Mouse (Mus musculus) forebrain, embryonic 13.5 days (tissue): ENCODE data around the gene Abca14. TPM values are rescaled to one million over a fixed set of nuclear protein-coding genes. Genes with fewer than 3 reads are reported as not detected.

Experiments
- ATAC-seq: fragments of 200-750 bp; cut with Nextera tagmentation; 2 replicates; pipeline ENCODE4 v1.8.0; 2017
- H3K27ac ChIP-seq: fragments of 300-500 bp; sonication (generic); 2 replicates; pipeline ENCODE4 v1.5.1; 2015; ENCODE audit warnings: inconsistent platforms, mild to moderate bottlenecking, moderate library complexity
- H3K27me3 ChIP-seq: fragments of 300-500 bp; sonication (generic); 2 replicates; pipeline ENCODE4 v1.6.1; 2015; ENCODE audit warnings: mild to moderate bottlenecking, inconsistent platforms
- H3K36me3 ChIP-seq: fragments of 300-500 bp; sonication (generic); 2 replicates; pipeline ENCODE4 v1.6.1; 2015; ENCODE audit warnings: mild to moderate bottlenecking, inconsistent platforms; ENCODE audit not compliant: poor library complexity, severe bottlenecking
- H3K4me1 ChIP-seq: fragments of 300-500 bp; sonication (generic); 2 replicates; pipeline ENCODE4 v1.6.1; 2015; ENCODE audit warnings: inconsistent platforms
- H3K4me2 ChIP-seq: fragments of 300-500 bp; sonication (generic); 2 replicates; pipeline ENCODE4 v1.6.1; 2015; ENCODE audit warnings: inconsistent platforms, mild to moderate bottlenecking, moderate library complexity
- H3K4me3 ChIP-seq: fragments of 300-500 bp; sonication (generic); 2 replicates; pipeline ENCODE4 v1.5.1; 2015; ENCODE audit warnings: mild to moderate bottlenecking, inconsistent platforms
- H3K9ac ChIP-seq: fragments of 300-500 bp; sonication (generic); 2 replicates; pipeline ENCODE4 v1.6.1; 2015; ENCODE audit warnings: mild to moderate bottlenecking, inconsistent platforms
- H3K9me3 ChIP-seq: fragments of 300-500 bp; sonication (generic); replicated peaks from 2 replicates; pipeline ENCODE4 v1.6.1; 2016; ENCODE audit warnings: inconsistent platforms
- WGBS: fragments of 180-500 bp; shearing (Covaris S2); methylation state at CpG from one replicate; pipeline ENCODE4 v1.1.7; 2015; 5-methylcytosine and 5-hydroxymethylcytosine counted together
- polyA plus RNA-seq: library from polyadenylated mRNA; unstranded; fragments of >200 nt; fragmentation: Nextera tagmentation; extraction: Ambion mirVana; gene quantifications from 2 replicates; pipeline ENCODE4 v1.2.1, GENCODE M21; 2015

The Abca14 gene
- not detected in 2 replicates for polyA plus RNA-seq

DNA sequence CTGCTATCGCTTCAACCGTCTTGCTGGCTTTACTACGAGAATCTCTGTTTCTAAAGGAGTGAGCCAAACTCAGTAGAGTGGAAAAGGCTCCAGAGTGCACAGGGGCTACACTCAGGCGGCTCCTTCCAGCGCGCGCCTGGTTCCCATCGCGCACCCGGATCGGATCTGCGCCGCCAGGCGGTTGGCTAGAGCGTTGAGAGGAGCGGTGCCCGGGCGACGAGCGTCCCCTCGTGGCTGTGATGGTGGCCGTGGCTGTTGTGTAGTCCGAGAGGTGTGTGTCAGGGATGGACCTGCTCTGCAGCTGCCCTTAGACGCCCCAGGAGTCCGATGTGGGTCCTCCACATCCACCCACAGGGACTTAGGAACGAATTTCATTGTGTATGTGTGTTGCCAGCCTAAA, at the start of gene Abca14:
Abca14 (plus strand) TSS at position 173 of the 400 bp plus-strand sequence.
- Histone ChIP-seq H3K9me3 (no peaks in the 10 kb centered on the region), H3K27me3 (peaks cover 54% of the 10 kb centered on the region), H3K4me3 (no peak within 1 kb of the TSS), H3K36me3 (no peaks in the 10 kb centered on the region), H3K4me1 (peaks cover 7% of the 10 kb centered on the region), H3K27ac (no peak within 1 kb of the TSS), H3K4me2 (0 out of 2 replicates have a peak within 1 kb of the TSS, but pooled peaks have one; percentile 1), H3K9ac (no peak within 1 kb of the TSS)
- WGBS, result 3% methylated on average over 26 of the region's 26 CpGs
- peak; percentile 84 for ATAC-seq

DNA sequence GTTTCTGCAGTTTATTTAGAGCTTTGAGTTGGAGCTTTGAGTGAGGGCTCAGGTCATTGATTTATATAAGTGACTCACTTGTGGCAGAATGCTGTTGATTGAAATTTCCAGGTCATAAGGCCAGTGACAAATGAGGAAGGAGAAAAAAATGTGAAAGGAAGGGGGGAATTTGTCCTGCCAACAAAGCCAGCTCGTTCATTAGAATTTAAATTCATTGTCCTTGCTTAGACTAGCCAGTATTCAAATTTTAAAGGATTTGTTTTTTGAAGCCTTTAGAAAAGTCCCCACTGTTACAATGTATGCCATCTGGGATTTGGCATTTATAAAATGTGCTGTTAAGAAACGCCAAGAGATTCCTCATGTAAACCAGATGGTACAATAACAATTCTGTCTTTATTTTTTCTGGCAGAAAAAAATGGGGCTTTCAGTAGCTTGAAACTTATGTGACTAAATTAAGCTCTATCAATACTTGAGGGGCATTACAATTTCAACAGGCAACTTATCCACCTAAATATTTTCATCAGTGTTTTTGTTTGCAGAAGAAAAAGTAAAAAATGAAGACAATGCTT, 46.8 kb upstream of the Abca14 start:
- H3K9me3 ChIP-seq, result no peaks in the 10 kb centered on the region
- no peak overlapping the region for H3K4me2 ChIP-seq
- peaks cover 79% of the 10 kb centered on the region for H3K27me3 ChIP-seq
- no peaks in the 10 kb centered on the region for H3K36me3 ChIP-seq
- 8% methylated on average over 2 of the region's 2 CpGs for WGBS
- ATAC-seq, result peak; percentile 73; the same call in 1 of the 2 replicates
- peaks cover 21% of the 10 kb centered on the region for H3K4me1 ChIP-seq
- no peak overlapping the region for H3K4me3 ChIP-seq
- peak overlapping the region; percentile 2; the same call in 1 of the 2 replicates for H3K27ac ChIP-seq
- no peak overlapping the region for H3K9ac ChIP-seq

GRCm38 (mm10) chr7:120157575-120158061, 46.1 kb upstream of the Abca14 start:
- peak; percentile 80 for ATAC-seq
- WGBS, result 5% methylated on average over 5 of the region's 5 CpGs
- H3K27ac ChIP-seq, result peak overlapping the region; percentile 45; the same call in 1 of the 2 replicates

GRCm38 (mm10) chr7:120158121-120158613, 45.6 kb upstream of the Abca14 start:
- H3K4me2 ChIP-seq, result no peak overlapping the region
- 3% methylated on average over 4 of the region's 4 CpGs for WGBS
- H3K4me3 ChIP-seq, result no peak overlapping the region
- H3K9me3 ChIP-seq, result no peaks in the 10 kb centered on the region
- H3K27ac ChIP-seq, result no peak overlapping the region
- H3K36me3 ChIP-seq, result no peaks in the 10 kb centered on the region
- peak; percentile 44; the same call in 1 of the 2 replicates for ATAC-seq
- no peak overlapping the region for H3K9ac ChIP-seq
- H3K4me1 ChIP-seq, result peaks cover 21% of the 10 kb centered on the region
- H3K27me3 ChIP-seq, result peaks cover 76% of the 10 kb centered on the region

More at GRCm38 (mm10) chr7:120157575-120158061, 46.1 kb upstream of the Abca14 start:
- H3K4me3 ChIP-seq, result no peak overlapping the region
- H3K4me1 ChIP-seq, result peaks cover 21% of the 10 kb centered on the region
- peaks cover 79% of the 10 kb centered on the region for H3K27me3 ChIP-seq
- H3K9ac ChIP-seq, result no peak overlapping the region
- H3K4me2 ChIP-seq, result no peak overlapping the region
- no peaks in the 10 kb centered on the region for H3K36me3 ChIP-seq
- no peaks in the 10 kb centered on the region for H3K9me3 ChIP-seq

DNA sequence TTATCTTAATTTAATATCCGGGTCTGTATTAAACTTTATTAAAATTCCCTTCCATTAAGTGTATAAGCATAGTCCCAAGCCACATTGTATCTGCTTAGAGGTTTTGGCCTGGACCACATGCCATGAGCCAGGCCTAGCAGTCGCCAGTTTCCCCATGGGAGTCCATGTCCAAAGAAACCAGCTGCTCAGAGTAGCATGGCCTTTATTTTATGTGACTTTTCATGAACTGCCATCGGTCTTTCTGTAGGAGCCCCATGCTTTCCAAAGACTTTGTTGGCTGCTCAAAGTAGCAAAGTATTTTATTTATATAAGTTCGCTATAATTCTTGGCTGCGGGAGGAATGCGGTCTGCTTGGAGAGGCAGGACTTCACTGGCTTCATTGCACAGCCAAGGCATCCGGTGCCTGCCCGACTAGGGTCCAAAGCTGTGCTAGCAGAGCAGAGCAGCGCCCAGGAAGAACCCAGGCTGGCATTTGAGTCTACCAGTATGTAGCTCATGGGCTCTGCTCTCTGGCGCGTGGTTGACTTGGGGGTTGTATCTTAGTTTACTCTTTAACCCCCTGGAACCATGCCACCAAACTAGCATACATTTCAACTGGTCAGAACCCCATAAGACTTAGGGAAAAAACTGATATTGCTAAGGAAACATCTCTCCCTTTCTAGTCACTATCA, 40.0 kb upstream of the Abca14 start:
- no peaks in the 10 kb centered on the region for H3K4me1 ChIP-seq
- ATAC-seq, result no peak
- no peak overlapping the region for H3K4me2 ChIP-seq
- peaks cover 56% of the 10 kb centered on the region for H3K27me3 ChIP-seq
- H3K36me3 ChIP-seq, result no peaks in the 10 kb centered on the region
- H3K9ac ChIP-seq, result no peak overlapping the region
- WGBS, result 91% methylated on average over 11 of the region's 11 CpGs
- H3K9me3 ChIP-seq, result no peaks in the 10 kb centered on the region
- no peak overlapping the region for H3K27ac ChIP-seq
- no peak overlapping the region for H3K4me3 ChIP-seq

- no peaks in the 10 kb centered on the region for H3K36me3 ChIP-seq
- WGBS, result 100% methylated on average over 1 of the region's 1 CpGs
- no peak overlapping the region for H3K4me2 ChIP-seq
- no peak overlapping the region for H3K4me3 ChIP-seq
- no peak overlapping the region for H3K9ac ChIP-seq
- no peaks in the 10 kb centered on the region for H3K4me1 ChIP-seq
- no peak for ATAC-seq
- no peak overlapping the region for H3K27ac ChIP-seq
- no peaks in the 10 kb centered on the region for H3K9me3 ChIP-seq
- no peaks in the 10 kb centered on the region for H3K27me3 ChIP-seq
Observed at GRCm38 (mm10) chr7:120172188-120172700, 31.5 kb upstream of the Abca14 start.

DNA sequence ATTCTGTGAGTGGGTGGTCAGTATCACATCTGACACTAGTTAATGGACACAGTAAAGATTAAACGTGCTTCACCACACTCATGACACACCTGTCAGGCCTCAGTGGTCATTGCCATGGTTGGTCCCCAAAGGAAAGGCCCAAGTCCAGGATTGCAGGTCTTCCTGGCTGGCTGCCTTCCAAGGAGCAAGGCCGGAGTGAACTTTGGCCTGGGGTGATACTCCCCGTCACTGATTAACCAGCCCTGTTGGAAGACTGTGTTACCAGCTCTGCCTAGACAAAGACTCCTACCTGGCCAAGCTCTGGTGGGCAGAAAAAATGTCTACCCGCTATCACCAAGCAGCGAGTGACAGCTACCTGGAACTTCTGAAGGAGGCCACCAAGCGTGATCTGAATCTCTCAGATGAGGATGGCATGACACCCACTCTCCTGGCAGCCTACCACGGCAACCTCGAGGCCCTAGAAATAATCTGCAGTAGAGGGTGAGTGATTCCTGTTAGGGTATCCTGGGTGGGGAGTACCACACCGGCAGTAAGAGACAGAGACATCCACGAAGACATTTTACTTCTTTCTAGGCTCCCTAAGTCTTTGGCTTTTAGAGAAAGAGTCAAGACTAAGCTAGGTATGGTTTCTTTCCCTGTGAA, 30.0 kb upstream of the Abca14 start, which contains the start of gene Anks4b:
Anks4b (plus strand) TSS at position 256 of the 642 bp plus-strand sequence.
- H3K9me3 ChIP-seq, result no peaks in the 10 kb centered on the region
- H3K4me1 ChIP-seq, result peaks cover under 1% of the 10 kb centered on the region; the same call in 1 of the 2 replicates
- H3K27ac ChIP-seq, result no peak within 1 kb of the TSS
- H3K4me2 ChIP-seq, result no peak within 1 kb of the TSS
- no peaks in the 10 kb centered on the region for H3K36me3 ChIP-seq
- H3K27me3 ChIP-seq, result no peaks in the 10 kb centered on the region
- WGBS, result 88% methylated on average over 10 of the region's 10 CpGs
- no peak within 1 kb of the TSS for H3K4me3 ChIP-seq
- H3K9ac ChIP-seq, result no peak within 1 kb of the TSS
- ATAC-seq, result no peak

DNA sequence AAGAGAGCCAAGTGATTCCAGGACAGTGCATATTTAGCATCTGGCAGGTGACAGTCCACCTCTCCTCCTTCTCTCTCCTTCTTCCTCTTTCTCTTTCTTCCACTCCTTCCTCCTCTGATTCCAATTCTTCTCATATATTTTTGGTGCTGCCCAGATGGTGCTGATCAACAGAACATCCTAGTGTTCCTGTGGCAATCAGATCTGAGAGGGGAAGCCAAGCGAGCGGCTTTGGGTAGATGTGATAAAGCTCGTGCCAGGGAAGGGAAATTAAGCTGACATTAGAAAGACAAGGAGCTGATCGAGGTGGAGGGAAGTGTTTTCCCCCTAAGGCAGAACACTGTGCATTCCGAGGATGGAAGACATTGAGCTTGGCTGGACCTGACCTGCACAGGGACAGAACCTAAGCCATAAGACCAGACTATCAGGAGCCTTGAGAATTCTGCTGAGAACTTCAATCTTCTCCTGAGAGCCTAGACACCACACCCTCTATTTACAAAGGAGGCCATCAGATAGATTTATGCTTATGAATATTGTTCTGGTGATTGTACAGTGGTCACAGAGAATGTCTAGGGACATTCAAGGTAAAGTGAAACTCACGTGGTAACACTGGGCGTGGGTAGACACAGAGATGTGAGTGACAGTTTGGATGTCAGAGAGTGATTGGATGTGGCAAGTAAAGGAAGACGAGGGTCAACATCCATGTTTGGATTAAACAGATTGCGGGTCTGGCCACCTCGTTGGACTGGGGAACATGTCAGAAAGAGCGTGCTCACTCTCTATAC, 28.8 kb upstream of the Abca14 start:
- WGBS, result 90% methylated on average over 11 of the region's 11 CpGs
- no peaks in the 10 kb centered on the region for H3K36me3 ChIP-seq
- ATAC-seq, result no peak
- no peaks in the 10 kb centered on the region for H3K27me3 ChIP-seq
- H3K27ac ChIP-seq, result no peak overlapping the region
- no peak overlapping the region for H3K4me2 ChIP-seq
- peaks cover 7% of the 10 kb centered on the region; the same call in 1 of the 2 replicates for H3K4me1 ChIP-seq
- H3K4me3 ChIP-seq, result no peak overlapping the region
- H3K9ac ChIP-seq, result no peak overlapping the region
- no peaks in the 10 kb centered on the region for H3K9me3 ChIP-seq

- Histone ChIP-seq H3K4me2 (no peak overlapping the region), H3K27me3 (no peaks in the 10 kb centered on the region), H3K9me3 (no peaks in the 10 kb centered on the region), H3K4me1 (peaks cover 7% of the 10 kb centered on the region; the same call in 1 of the 2 replicates), H3K9ac (no peak overlapping the region), H3K4me3 (no peak overlapping the region), H3K27ac (no peak overlapping the region), H3K36me3 (no peaks in the 10 kb centered on the region)
- 85% methylated on average over 3 of the region's 3 CpGs for WGBS
- no peak for ATAC-seq
Observed at GRCm38 (mm10) chr7:120177611-120178010, 26.1 kb upstream of the Abca14 start.

DNA sequence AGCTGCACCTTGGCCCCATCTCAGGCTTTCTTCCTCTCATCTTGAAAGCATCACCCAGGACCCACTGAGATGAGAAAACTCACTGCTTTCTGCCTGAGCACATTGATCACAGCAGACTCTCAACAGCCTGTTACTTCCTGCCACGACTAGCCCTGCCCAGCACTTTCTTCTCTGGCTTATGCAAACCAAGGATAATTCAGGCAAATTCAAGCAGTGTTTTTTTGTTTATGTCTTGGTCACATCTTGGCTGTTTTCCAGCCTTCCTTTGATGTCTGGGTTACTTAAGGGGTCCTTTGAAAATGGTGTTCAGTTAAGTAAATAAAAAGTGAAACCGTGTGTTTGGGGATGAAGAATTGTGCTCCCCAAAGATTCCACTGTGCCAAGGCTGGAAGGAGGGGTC, 24.8 kb upstream of the Abca14 start:
- H3K27ac ChIP-seq, result no peak overlapping the region
- no peak overlapping the region for H3K4me2 ChIP-seq
- peaks cover 7% of the 10 kb centered on the region; the same call in 1 of the 2 replicates for H3K4me1 ChIP-seq
- 13% methylated on average over 2 of the region's 2 CpGs for WGBS
- H3K4me3 ChIP-seq, result no peak overlapping the region
- ATAC-seq, result no peak
- H3K36me3 ChIP-seq, result no peaks in the 10 kb centered on the region
- no peaks in the 10 kb centered on the region for H3K27me3 ChIP-seq
- H3K9me3 ChIP-seq, result no peaks in the 10 kb centered on the region
- no peak overlapping the region for H3K9ac ChIP-seq

GRCm38 (mm10) chr7:120180547-120180946, 23.2 kb upstream of the Abca14 start:
- WGBS, result 91% methylated on average over 5 of the region's 5 CpGs
- H3K4me2 ChIP-seq, result no peak overlapping the region

More at GRCm38 (mm10) chr7:120180547-120180946, 23.2 kb upstream of the Abca14 start:
- Histone ChIP-seq H3K4me3 (no peak overlapping the region), H3K27me3 (no peaks in the 10 kb centered on the region), H3K9me3 (no peaks in the 10 kb centered on the region), H3K9ac (no peak overlapping the region), H3K27ac (no peak overlapping the region), H3K4me1 (peaks cover 7% of the 10 kb centered on the region; the same call in 1 of the 2 replicates), H3K36me3 (no peaks in the 10 kb centered on the region)
- no peak for ATAC-seq
